Mouse (Mus musculus) right cerebral cortex, postnatal 10 days (tissue): Measurements from ENCODE around the gene 6820408C15Rik.

Source experiments
- DNase-seq, 2 experiments: peaks; one replicate each; pipeline ENCODE4 v3.0.0; 2021; ENCODE audit warnings: low spot score in 2 of 2

The 6820408C15Rik gene

GRCm38 (mm10) chr2:152464570-152465150 lies 49.3 kb downstream of the 6820408C15Rik start, which contains the start of gene Defb23:
TSS of gene Defb23 (minus strand) at chr2:152464620.
- DNase-seq: no peak

GRCm38 (mm10) chr2:152470973-152471372 lies 55.6 kb downstream of the 6820408C15Rik start:
- DNase-seq: peak; percentile 55 to 68

GRCm38 (mm10) chr2:152472434-152472833 lies 57.0 kb downstream of the 6820408C15Rik start:
- DNase-seq: no peak

DNA sequence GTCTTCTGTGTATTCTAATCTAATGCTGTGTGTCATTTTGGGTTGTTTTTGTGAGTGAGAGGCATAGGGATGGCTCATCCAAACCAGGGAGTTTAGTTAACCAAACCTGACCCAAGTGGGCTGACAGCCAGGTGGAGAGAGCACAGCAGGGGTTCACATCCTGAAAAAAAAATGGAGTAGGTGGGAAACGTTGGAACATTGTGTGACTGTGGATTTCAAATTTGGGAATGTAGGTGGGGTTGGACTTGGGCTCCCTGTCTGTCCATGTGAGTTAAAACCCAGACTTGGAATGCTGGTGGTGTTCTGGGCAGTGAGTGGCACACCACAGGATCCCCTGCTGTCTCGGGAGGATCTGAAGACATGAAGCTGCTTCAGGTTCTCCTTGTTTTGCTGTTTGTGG lies 61.4 kb downstream of the 6820408C15Rik start, which contains the start of gene Defb20:
Gene Defb20, plus strand, starts transcription at position 301 of the 400 bp plus-strand sequence.
- no peak for DNase-seq

DNA sequence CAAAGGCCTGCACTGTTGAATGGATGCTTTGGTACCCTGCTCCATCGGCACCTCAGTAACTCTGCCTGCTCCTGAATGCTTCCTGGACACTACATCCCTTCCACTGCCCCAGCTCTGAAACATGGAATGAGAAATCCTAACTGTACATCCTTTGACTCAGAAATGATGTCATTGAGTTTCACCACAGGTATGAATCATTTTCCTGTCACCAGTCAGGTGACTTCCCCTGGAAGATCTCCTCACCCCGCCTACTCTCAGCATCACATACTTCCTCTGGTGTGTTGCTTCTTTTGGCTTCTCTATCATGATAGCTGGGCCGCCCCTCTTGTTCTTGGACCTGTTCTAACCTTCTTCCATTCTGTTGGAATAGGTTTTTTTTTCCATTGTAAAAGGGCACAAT lies 65.5 kb downstream of the 6820408C15Rik start:
- no peak for DNase-seq

DNA sequence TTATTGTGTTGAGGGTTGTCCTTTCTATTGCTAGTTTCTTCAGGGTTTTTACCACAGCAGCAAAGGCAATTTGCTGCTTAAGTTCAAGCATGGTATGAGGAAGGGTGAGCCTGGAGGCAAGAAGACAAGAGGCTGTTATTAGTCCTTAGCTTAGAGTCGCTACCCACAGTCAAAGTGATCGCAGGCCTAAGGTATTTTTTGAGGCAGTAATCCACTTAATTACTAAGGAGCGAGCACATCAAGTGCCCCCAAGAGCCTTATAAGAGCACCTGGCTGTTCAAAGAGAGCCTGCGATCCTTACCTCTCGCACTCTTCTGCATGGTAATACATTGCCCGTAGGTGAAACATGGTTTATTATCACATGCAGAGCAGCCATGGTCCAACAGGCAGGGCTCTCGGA lies 66.3 kb downstream of the 6820408C15Rik start:
- DNase-seq: no peak

DNA sequence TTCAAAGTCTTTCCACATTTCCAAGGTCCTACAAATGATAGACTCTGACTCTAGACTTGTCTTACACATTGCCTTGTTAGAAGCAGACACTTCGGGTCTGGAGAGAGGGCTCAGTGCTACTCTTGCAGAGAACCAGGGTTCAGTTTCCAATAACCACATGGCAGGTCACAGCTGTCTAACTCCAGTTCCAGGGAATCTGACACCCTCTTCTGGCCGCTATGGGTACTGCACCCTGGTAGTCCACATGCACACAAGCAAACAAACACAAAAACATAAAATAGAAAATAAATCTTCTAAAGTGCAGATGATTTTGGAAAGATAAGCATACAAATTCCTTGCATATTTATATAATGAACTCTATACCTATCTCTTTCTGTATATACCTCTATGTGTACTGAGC lies 71.6 kb downstream of the 6820408C15Rik start:
- DNase-seq: no peak

DNA sequence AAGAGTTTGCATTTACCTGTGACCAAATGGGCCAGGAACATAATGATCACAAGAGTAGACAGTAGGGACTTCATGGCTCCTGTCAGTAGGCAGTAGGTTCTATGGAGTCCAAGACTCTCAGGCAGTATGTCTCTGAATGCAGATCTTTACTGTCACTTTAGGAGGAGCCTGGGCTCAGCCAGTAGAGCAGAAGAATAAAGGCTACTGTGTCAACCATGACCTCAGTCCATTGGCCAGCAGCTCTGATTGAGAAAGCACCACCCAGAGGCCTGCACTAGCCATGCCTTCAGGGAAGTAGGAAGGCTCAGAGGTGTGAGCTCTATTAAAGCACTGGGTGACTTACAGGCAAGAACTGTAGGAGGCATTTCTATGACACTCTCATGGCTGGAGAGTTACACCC lies 74.7 kb downstream of the 6820408C15Rik start, which contains the start of gene Defb22:
Gene Defb22, minus strand, starts transcription at position 101 of the 400 bp plus-strand sequence.
- no peak for DNase-seq

- DNase-seq: no peak
Observed at GRCm38 (mm10) chr2:152493151-152493550, 77.8 kb downstream of the 6820408C15Rik start.
